Mouse (Mus musculus): ENCODE results near the gene Stab2. TPM values are rescaled to one million over a fixed set of nuclear protein-coding genes. Genes with fewer than 3 reads are reported as not detected.

Stab2 gene
- total and polyA plus RNA-seq, 3 experiments, result 0.09 TPM; not detected in 2

- in situ Hi-C loops (cut with MboI; ENCODE audit: low pct_ligation_motif_present, low pct_unique_long_range_greater_than_20kb, low sequenced_read_pairs), result no loop called here
- dilution Hi-C loops (cut with MboI; ENCODE audit: extremely low pct_ligation_motif_present, extremely low pct_unique_long_range_greater_than_20kb, low sequenced_read_pairs), result no loop called here
- H3K9me3 ChIP-seq (replicated peaks; ENCODE audit: low read length), result no peaks in the 10 kb centered on the region
- H3K4me1 ChIP-seq (ENCODE audit: control insufficient read depth in 1 of 2, insufficient read depth in 2 of 2), result no peaks in the 10 kb centered on the region; a peak in 1 of 4 replicates
- TF ChIP-seq MEF2A (IDR thresholded peaks at IDR 0.05; ENCODE audit: borderline replicate concordance, low read depth, low read length) (no peak), ELF1 (IDR thresholded peaks at IDR 0.05; ENCODE audit: low read depth, low read length) (no peak), USF2 (conservative IDR thresholded peaks at IDR 0.05; ENCODE audit: low read depth, low read length) (no peak), CHD2 (IDR thresholded peaks at IDR 0.05; ENCODE audit: low read length) (no peak), RAD21 (IDR thresholded peaks at IDR 0.05; ENCODE audit: low read depth, low read length) (no peak), PAX5 (IDR thresholded peaks at IDR 0.05; ENCODE audit: low read length) (no peak), UBTF (IDR thresholded peaks at IDR 0.05; ENCODE audit: low read depth, low read length) (no peak)
- no peak overlapping the region for H3K9ac ChIP-seq (ENCODE audit: insufficient read depth, low read depth)
- no peaks in the 10 kb centered on the region for H3K36me3 ChIP-seq (replicated peaks in 1 of 2; ENCODE audit: control insufficient read depth in 1 of 2, insufficient read depth in 1 of 2, low read length in 1 of 2)
- H3K27me3 ChIP-seq (replicated peaks), result no peaks in the 10 kb centered on the region
- H3K4me2 ChIP-seq (ENCODE audit: insufficient read depth, low read depth, poor library complexity, severe bottlenecking), result no peak overlapping the region
- H3K27ac ChIP-seq (ENCODE audit: insufficient read depth, low read depth), result no peak overlapping the region
- DNase-seq (ENCODE audit: extremely low read depth), result no peak
- H3K4me3 ChIP-seq (replicated peaks in 1 of 3; ENCODE audit: low read depth in 2 of 3, low read length in 2 of 3, poor library complexity in 1 of 3), result no peak overlapping the region
- no peaks in the 10 kb centered on the region for H3K79me2 ChIP-seq (replicated peaks; ENCODE audit: control insufficient read depth, extremely low read depth, insufficient read depth, poor library complexity, severe bottlenecking)
These were observed 135.7 kb downstream of the Stab2 start for GRCm38 (mm10) chr10:86872121-86872520.

- H3K27me3 ChIP-seq (replicated peaks), result no peaks in the 10 kb centered on the region
- dilution Hi-C loops (cut with MboI; ENCODE audit: extremely low pct_ligation_motif_present, extremely low pct_unique_long_range_greater_than_20kb, low sequenced_read_pairs), result no loop called here
- DNase-seq (ENCODE audit: extremely low read depth), result no peak
- H3K4me3 ChIP-seq (replicated peaks in 1 of 3; ENCODE audit: low read depth in 2 of 3, low read length in 2 of 3, poor library complexity in 1 of 3), result no peak overlapping the region
- peaks cover 0 to 10% of the 10 kb centered on the region in 2 experiments; a peak in 1 of 4 replicates for H3K4me1 ChIP-seq (ENCODE audit: control insufficient read depth in 1 of 2, insufficient read depth in 2 of 2)
- H3K79me2 ChIP-seq (replicated peaks; ENCODE audit: control insufficient read depth, extremely low read depth, insufficient read depth, poor library complexity, severe bottlenecking), result no peaks in the 10 kb centered on the region
- H3K36me3 ChIP-seq (replicated peaks in 1 of 2; ENCODE audit: control insufficient read depth in 1 of 2, insufficient read depth in 1 of 2, low read length in 1 of 2), result no peaks in the 10 kb centered on the region
- no peaks in the 10 kb centered on the region for H3K9me3 ChIP-seq (replicated peaks; ENCODE audit: low read length)
- no peak overlapping the region for H3K4me2 ChIP-seq (ENCODE audit: insufficient read depth, low read depth, poor library complexity, severe bottlenecking)
- no peak overlapping the region for H3K9ac ChIP-seq (ENCODE audit: insufficient read depth, low read depth)
- in situ Hi-C loops (cut with MboI; ENCODE audit: low pct_ligation_motif_present, low pct_unique_long_range_greater_than_20kb, low sequenced_read_pairs), result no loop called here
- TF ChIP-seq CTCF (conservative IDR thresholded peaks at IDR 0.05 in 1 of 2, IDR thresholded peaks at IDR 0.05 in 1 of 2; ENCODE audit: low read depth in 2 of 2, low read length in 2 of 2), result peak; percentile 39 to 88; a peak in 3 of 4 replicates
- no peak for TF ChIP-seq CHD1 (IDR thresholded peaks at IDR 0.05; ENCODE audit: low read depth, low read length)
- no peak overlapping the region for H3K27ac ChIP-seq (ENCODE audit: insufficient read depth, low read depth)
These were observed 144.4 kb downstream of the Stab2 start for GRCm38 (mm10) chr10:86863429-86863828.

- H3K4me2 ChIP-seq (ENCODE audit: insufficient read depth, low read depth, poor library complexity, severe bottlenecking), result no peak overlapping the region
- no peak overlapping the region for H3K27ac ChIP-seq (ENCODE audit: insufficient read depth, low read depth)
- no peaks in the 10 kb centered on the region for H3K36me3 ChIP-seq (replicated peaks in 1 of 2; ENCODE audit: control insufficient read depth in 1 of 2, insufficient read depth in 1 of 2, low read length in 1 of 2)
- dilution Hi-C loops (cut with MboI; ENCODE audit: extremely low pct_ligation_motif_present, extremely low pct_unique_long_range_greater_than_20kb, low sequenced_read_pairs), result no loop called here
- no peak overlapping the region for H3K4me3 ChIP-seq (replicated peaks in 1 of 3; ENCODE audit: low read depth in 2 of 3, low read length in 2 of 3, poor library complexity in 1 of 3)
- TF ChIP-seq MAFK (IDR thresholded peaks at IDR 0.05; ENCODE audit: insufficient replicate concordance, low read length), result no peak
- no peaks in the 10 kb centered on the region for H3K79me2 ChIP-seq (replicated peaks; ENCODE audit: control insufficient read depth, extremely low read depth, insufficient read depth, poor library complexity, severe bottlenecking)
- peaks cover 0 to 10% of the 10 kb centered on the region in 2 experiments; a peak in 1 of 4 replicates for H3K4me1 ChIP-seq (ENCODE audit: control insufficient read depth in 1 of 2, insufficient read depth in 2 of 2)
- DNase-seq (ENCODE audit: extremely low read depth), result no peak
- in situ Hi-C loops (cut with MboI; ENCODE audit: low pct_ligation_motif_present, low pct_unique_long_range_greater_than_20kb, low sequenced_read_pairs), result no loop called here
- H3K9ac ChIP-seq (ENCODE audit: insufficient read depth, low read depth), result no peak overlapping the region
- H3K9me3 ChIP-seq (replicated peaks; ENCODE audit: low read length), result no peaks in the 10 kb centered on the region
- H3K27me3 ChIP-seq (replicated peaks), result no peaks in the 10 kb centered on the region
These were observed 145.3 kb downstream of the Stab2 start for GRCm38 (mm10) chr10:86862496-86862895.
